Mouse (Mus musculus) large intestine, adult 2 months (tissue): ENCODE data around the gene Rnd1. TPM values are rescaled to one million over a fixed set of nuclear protein-coding genes. Genes with fewer than 3 reads are reported as not detected.

ENCODE experiments used
- DNase-seq: peaks from one replicate; pipeline ENCODE4 v3.0.0-alpha.2; 2012; ENCODE audit warnings: low read depth, low spot score
- WGBS: fragments of 180-500 bp; shearing (Covaris S2); methylation state at CpG from one replicate; pipeline ENCODE4 v1.1.7; 2018; 5-methylcytosine and 5-hydroxymethylcytosine counted together
- polyA plus RNA-seq: library from polyadenylated mRNA; depleted of rRNA; stranded (reverse); fragments of >200 nt; gene quantifications from 2 replicates; pipeline ENCODE4 v1.2.3, GENCODE M21; 2012; rRNA removed

Gene Rnd1
- polyA plus RNA-seq, 1 experiment = 1.9 TPM

- 43% methylated on average over 6 of the region's 6 CpGs for WGBS
- DNase-seq = no peak
These were observed 54.5 kb downstream of the Rnd1 start for GRCm38 (mm10) chr15:98622721-98623120.

- WGBS = 17% methylated on average over 7 of the region's 7 CpGs
- no peak for DNase-seq
These were observed 55.1 kb downstream of the Rnd1 start for GRCm38 (mm10) chr15:98622199-98622598.

DNA sequence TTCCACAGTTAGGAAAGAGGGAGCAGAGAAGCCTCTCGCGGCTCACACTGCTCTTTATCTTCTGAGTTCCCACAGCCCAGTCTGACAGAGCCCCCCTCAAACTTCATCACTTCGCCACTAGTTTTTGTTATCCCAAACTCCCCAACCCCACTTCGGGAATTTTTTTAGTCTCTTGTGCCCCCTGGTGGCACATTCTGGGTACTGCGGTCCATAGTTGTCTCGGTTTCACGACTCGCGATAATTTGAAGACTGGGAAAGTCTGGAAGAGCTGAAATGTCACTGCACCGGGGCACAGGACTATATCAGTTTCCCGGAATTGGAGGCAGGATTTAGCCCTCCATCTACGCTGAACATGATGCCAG is 60.1 kb downstream of the Rnd1 start:
- under 1% methylated on average over 12 of the region's 12 CpGs for WGBS
- no peak for DNase-seq

- DNase-seq = no peak
- 22% methylated on average over 20 of the region's 20 CpGs for WGBS
These were observed 60.7 kb downstream of the Rnd1 start for GRCm38 (mm10) chr15:98616362-98617175.

- no peak for DNase-seq
- 40% methylated on average over 6 of the region's 6 CpGs for WGBS
These were observed 61.5 kb downstream of the Rnd1 start for GRCm38 (mm10) chr15:98615751-98616150.

DNA sequence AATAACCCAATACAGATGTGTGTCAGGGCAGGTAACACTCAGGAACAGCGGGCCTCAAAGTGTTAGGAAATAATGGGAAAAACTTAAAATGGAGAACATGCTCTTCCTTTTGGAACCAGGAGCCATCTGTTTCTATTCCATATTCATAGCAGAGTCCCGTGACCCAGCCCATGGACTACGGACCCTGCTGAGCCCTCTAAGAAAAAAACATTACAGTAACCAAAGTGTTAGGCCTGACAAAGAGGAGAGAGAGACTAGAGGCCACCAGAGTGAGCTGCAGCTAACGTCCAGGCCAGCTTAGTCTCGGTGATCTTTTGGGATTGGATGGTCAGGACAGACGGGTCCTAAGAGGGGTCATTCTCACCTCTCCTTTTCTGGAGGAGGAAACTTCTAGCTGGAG is 62.3 kb downstream of the Rnd1 start:
- 26% methylated on average over 6 of the region's 6 CpGs for WGBS
- no peak for DNase-seq

GRCm38 (mm10) chr15:98614551-98614950 is 62.7 kb downstream of the Rnd1 start:
- WGBS = 18% methylated on average over 9 of the region's 9 CpGs

More at GRCm38 (mm10) chr15:98614551-98614950, 62.7 kb downstream of the Rnd1 start:
- DNase-seq = no peak

Other genes starting within 250 kb of the Rnd1 start
- gene Olfr282, start 246.2 kb downstream of the Rnd1 start, polyA plus RNA-seq = not detected in 2 replicates
- gene Olfr281, start 224.9 kb downstream of the Rnd1 start, polyA plus RNA-seq = not detected in 2 replicates
- not detected in 2 replicates for gene OR5BS1P, start 207.6 kb downstream of the Rnd1 start, polyA plus RNA-seq
- gene Lalba, start 194.7 kb downstream of the Rnd1 start, polyA plus RNA-seq = not detected in 2 replicates
- gene Olfr279, start 185.1 kb downstream of the Rnd1 start, polyA plus RNA-seq = not detected in 2 replicates
- gene Kansl2, start 143.2 kb downstream of the Rnd1 start, polyA plus RNA-seq = 30.1 and 33.2 TPM in 2 replicates
- gene Ccnt1, start 106.5 kb downstream of the Rnd1 start, polyA plus RNA-seq = 6.7 and 11.6 TPM in 2 replicates
- 3.6 and 4.5 TPM in 2 replicates for gene 4930415O20Rik, start 106.5 kb downstream of the Rnd1 start, polyA plus RNA-seq
- gene Adcy6, start 67.4 kb downstream of the Rnd1 start, polyA plus RNA-seq = 64.9 and 89.8 TPM in 2 replicates
- gene Cacnb3, start 46.6 kb downstream of the Rnd1 start, polyA plus RNA-seq = 42.6 and 44.5 TPM in 2 replicates
- gene Ddx23, start 14.6 kb downstream of the Rnd1 start, polyA plus RNA-seq = 25.0 and 30.3 TPM in 2 replicates
- gene Ccdc65, start 30.7 kb upstream of the Rnd1 start, polyA plus RNA-seq = 0.27 and 0.32 TPM in 2 replicates
- 20.4 and 28.9 TPM in 2 replicates for gene Fkbp11, start 50.7 kb upstream of the Rnd1 start, polyA plus RNA-seq
- 99.2 and 104 TPM in 2 replicates for gene Arf3, start 85.8 kb upstream of the Rnd1 start, polyA plus RNA-seq
- 0.10 and 0.14 TPM in 2 replicates for gene Wnt10b, start 100.7 kb upstream of the Rnd1 start, polyA plus RNA-seq
- gene Wnt1, start 112.4 kb upstream of the Rnd1 start, polyA plus RNA-seq = not detected in 2 replicates
- gene Ddn, start 132.0 kb upstream of the Rnd1 start, polyA plus RNA-seq = 0.03 and 0.12 TPM in 2 replicates
- 84.9 and 87.2 TPM in 2 replicates for gene Prkag1, start 154.1 kb upstream of the Rnd1 start, polyA plus RNA-seq
- gene Kmt2d, start 193.7 kb upstream of the Rnd1 start, polyA plus RNA-seq = 21.6 and 25.9 TPM in 2 replicates
- gene Rhebl1, start 217.1 kb upstream of the Rnd1 start, polyA plus RNA-seq = 14.8 and 17.5 TPM in 2 replicates
- gene Dhh, start 221.1 kb upstream of the Rnd1 start, polyA plus RNA-seq = 0.48 and 0.63 TPM in 2 replicates
- 65.8 and 140 TPM in 2 replicates for gene Lmbr1l, start 240.8 kb upstream of the Rnd1 start, polyA plus RNA-seq